Mouse (Mus musculus): ENCODE results near the gene Gpr157. TPM values are rescaled to one million over a fixed set of nuclear protein-coding genes. Genes with fewer than 3 reads are reported as not detected.
A peak's percentile ranks its signal among the peaks of the same experiment; 100 is the strongest.

The Gpr157 gene
- polyA plus RNA-seq, 1 experiment from 2014 or later: 0.16 TPM

DNA sequence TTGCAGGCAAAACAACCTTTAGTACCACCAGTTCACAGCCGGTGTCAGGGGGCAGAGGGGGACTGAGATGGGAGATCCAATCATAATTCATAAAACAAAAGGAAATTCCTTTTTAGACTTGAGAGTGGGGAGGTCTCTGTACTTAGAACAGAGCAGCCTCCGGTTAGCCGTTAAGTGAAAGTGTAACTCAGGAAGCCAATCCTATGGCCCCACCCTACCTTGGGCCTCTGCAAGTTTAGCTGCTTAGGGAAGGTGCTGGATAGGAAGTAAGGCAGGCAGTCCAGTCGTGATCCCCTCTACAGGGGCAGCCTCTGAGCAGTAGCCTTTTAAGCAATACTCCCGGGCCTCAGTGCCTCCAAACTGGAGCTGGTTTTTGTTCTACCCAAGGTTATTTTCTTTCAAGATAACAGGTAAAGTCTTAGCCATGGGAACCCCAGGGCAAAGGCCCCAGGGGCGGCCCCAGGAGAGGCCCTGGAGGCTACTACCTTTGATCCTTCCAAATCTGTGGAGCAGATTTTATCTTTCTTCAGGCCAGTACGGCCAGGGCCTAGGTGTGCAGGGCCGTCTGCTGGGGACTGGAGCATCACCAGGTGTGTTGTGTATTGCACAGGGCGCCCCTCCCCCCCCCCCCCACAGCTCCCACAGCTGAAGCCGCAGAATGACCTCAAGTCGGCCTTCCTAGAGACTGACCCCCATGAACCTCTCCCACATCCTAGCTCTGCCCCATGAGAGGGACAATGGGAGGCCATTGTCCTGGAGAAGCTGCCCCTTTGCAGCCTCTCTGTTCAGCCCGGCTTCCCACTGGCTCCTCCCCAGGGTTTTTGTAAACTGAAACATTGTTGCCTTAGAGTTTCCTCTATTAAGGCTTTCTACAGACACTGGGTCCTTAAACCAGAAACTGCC, 6.6 kb downstream of the Gpr157 start:
- H3K4me3 ChIP-seq (ENCODE audit: low read depth, low read length): no peak overlapping the region
- H3K9ac ChIP-seq (replicated peaks; ENCODE audit: low read depth, low read length): no peak overlapping the region
- H3K36me3 ChIP-seq (ENCODE audit: control insufficient read depth, insufficient read depth, low read length): no peaks in the 10 kb centered on the region
- H3K27me3 ChIP-seq (ENCODE audit: control insufficient read depth, insufficient read depth, low read length): no peaks in the 10 kb centered on the region
- WGBS: 21% methylated on average over 12 of the region's 12 CpGs
- no peaks in the 10 kb centered on the region for H3K9me3 ChIP-seq (ENCODE audit: control insufficient read depth, low read length)
- no peak for ATAC-seq (ENCODE audit: low read depth)
- H3K4me1 ChIP-seq (ENCODE audit: control insufficient read depth, insufficient read depth, low read length): peaks cover 5% of the 10 kb centered on the region; the same call in 1 of the 2 replicates
- H3K27ac ChIP-seq (ENCODE audit: low read depth, low read length): no peak overlapping the region
- H3K4me2 ChIP-seq (ENCODE audit: low read depth, low read length): no peak overlapping the region

DNA sequence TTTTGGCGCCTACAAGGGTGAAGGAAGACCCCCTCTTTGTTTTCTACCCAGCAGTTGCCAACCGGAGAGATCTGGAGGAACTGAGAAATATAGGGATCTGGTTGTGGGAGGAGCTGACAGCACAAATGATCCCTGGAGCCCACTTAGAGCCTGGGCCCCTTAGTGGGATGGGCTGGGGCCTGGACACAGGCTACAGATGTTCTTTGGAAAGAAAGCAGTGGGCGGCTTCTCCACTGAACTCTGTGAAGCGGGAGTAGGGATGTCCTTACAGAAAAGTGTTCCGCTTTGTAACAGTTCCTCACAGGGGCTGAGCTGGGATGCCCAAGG, 7.3 kb downstream of the Gpr157 start:
- no peak for ATAC-seq (ENCODE audit: low read depth)
- H3K4me3 ChIP-seq (ENCODE audit: low read depth, low read length): no peak overlapping the region
- no peaks in the 10 kb centered on the region for H3K9me3 ChIP-seq (ENCODE audit: control insufficient read depth, low read length)
- H3K27me3 ChIP-seq (ENCODE audit: control insufficient read depth, insufficient read depth, low read length): no peaks in the 10 kb centered on the region
- peaks cover 5% of the 10 kb centered on the region; the same call in 1 of the 2 replicates for H3K4me1 ChIP-seq (ENCODE audit: control insufficient read depth, insufficient read depth, low read length)
- H3K4me2 ChIP-seq (ENCODE audit: low read depth, low read length): no peak overlapping the region
- 15% methylated on average over 5 of the region's 5 CpGs for WGBS
- no peak overlapping the region for H3K9ac ChIP-seq (replicated peaks; ENCODE audit: low read depth, low read length)
- no peaks in the 10 kb centered on the region for H3K36me3 ChIP-seq (ENCODE audit: control insufficient read depth, insufficient read depth, low read length)
- peak overlapping the region; percentile 10; the same call in 1 of the 2 replicates for H3K27ac ChIP-seq (ENCODE audit: low read depth, low read length)

DNA sequence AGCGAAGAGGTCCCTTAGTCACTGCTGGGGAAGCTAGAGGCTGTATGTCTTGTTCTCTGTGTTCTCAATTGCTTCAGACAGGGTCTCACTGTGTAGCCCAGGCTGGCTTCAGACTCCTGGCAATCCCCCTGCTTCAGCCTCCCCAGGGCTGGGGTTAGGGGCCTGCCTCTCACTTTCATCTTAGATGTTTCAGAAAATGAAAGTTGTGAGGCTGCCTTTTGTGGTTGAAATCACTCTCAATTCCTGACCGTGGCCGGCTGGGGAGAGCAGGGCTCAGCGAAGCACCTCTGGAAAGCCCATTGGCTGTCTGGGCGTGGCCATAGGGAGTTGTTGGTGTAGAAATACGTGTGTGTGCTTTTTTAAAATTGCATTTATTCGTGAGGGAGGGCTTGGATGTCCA, 9.1 kb downstream of the Gpr157 start:
- no peak overlapping the region for H3K4me3 ChIP-seq (ENCODE audit: low read depth, low read length)
- no peak overlapping the region for H3K9ac ChIP-seq (replicated peaks; ENCODE audit: low read depth, low read length)
- no peaks in the 10 kb centered on the region for H3K27me3 ChIP-seq (ENCODE audit: control insufficient read depth, insufficient read depth, low read length)
- ATAC-seq (ENCODE audit: low read depth): no peak
- H3K4me1 ChIP-seq (ENCODE audit: control insufficient read depth, insufficient read depth, low read length): peaks cover 5% of the 10 kb centered on the region; the same call in 1 of the 2 replicates
- no peaks in the 10 kb centered on the region for H3K36me3 ChIP-seq (ENCODE audit: control insufficient read depth, insufficient read depth, low read length)
- H3K27ac ChIP-seq (ENCODE audit: low read depth, low read length): no peak overlapping the region
- WGBS: 81% methylated on average over 7 of the region's 7 CpGs
- no peak overlapping the region for H3K4me2 ChIP-seq (ENCODE audit: low read depth, low read length)
- no peaks in the 10 kb centered on the region for H3K9me3 ChIP-seq (ENCODE audit: control insufficient read depth, low read length)

DNA sequence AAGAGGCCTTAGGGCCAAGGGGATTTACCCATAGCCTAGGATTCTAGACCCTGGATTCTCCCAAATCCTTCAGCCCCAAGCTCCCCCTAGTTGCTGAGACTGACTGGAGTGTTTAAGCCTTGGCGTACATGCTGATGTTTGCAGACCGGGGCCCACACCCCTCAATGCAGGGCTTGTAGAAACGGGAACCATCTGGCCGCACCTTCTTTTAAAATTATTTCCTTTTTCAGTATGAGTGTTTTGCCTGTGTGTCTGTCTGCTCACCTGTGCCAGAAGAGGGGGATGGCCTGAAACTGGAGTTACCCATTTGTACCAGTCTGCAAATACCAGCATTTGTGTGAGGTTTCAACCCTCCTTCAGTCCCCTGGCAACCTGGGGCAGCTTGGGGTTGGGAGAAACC, 10.7 kb downstream of the Gpr157 start:
- Histone ChIP-seq H3K36me3 (ENCODE audit: control insufficient read depth, insufficient read depth, low read length) (no peaks in the 10 kb centered on the region), H3K4me2 (ENCODE audit: low read depth, low read length) (no peak overlapping the region), H3K27me3 (ENCODE audit: control insufficient read depth, insufficient read depth, low read length) (no peaks in the 10 kb centered on the region), H3K4me1 (ENCODE audit: control insufficient read depth, insufficient read depth, low read length) (peaks cover 5% of the 10 kb centered on the region; the same call in 1 of the 2 replicates), H3K9ac (replicated peaks; ENCODE audit: low read depth, low read length) (no peak overlapping the region), H3K9me3 (ENCODE audit: control insufficient read depth, low read length) (no peaks in the 10 kb centered on the region), H3K27ac (ENCODE audit: low read depth, low read length) (no peak overlapping the region), H3K4me3 (ENCODE audit: low read depth, low read length) (no peak overlapping the region)
- ATAC-seq (ENCODE audit: low read depth): no peak
- 96% methylated on average over 4 of the region's 4 CpGs for WGBS

DNA sequence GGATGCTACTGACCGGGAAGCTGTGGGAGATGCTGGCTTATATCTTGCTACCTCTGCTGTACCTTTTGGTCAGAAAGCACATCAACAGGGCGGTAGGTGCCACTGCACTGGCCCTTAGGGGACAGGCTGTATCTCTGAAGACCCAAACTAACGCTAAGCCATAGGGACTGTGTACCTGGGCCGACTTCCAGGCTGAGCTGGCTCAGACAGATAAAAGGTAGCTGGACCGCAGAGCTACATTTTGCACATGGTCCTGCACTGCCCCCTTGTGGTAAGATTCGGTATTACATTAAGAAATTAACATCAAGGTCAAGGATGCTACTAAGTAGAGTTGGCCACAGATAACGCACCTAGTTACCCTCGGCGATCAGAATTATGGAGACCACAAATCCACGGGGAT, 11.7 kb downstream of the Gpr157 start:
- Histone ChIP-seq H3K9me3 (ENCODE audit: control insufficient read depth, low read length) (no peaks in the 10 kb centered on the region), H3K4me3 (ENCODE audit: low read depth, low read length) (no peak overlapping the region), H3K27ac (ENCODE audit: low read depth, low read length) (no peak overlapping the region), H3K36me3 (ENCODE audit: control insufficient read depth, insufficient read depth, low read length) (no peaks in the 10 kb centered on the region), H3K4me2 (ENCODE audit: low read depth, low read length) (no peak overlapping the region), H3K4me1 (ENCODE audit: control insufficient read depth, insufficient read depth, low read length) (peaks cover 5% of the 10 kb centered on the region; the same call in 1 of the 2 replicates), H3K27me3 (ENCODE audit: control insufficient read depth, insufficient read depth, low read length) (no peaks in the 10 kb centered on the region), H3K9ac (replicated peaks; ENCODE audit: low read depth, low read length) (no peak overlapping the region)
- WGBS: 22% methylated on average over 10 of the region's 10 CpGs
- no peak; the same call in 1 of the 2 replicates for ATAC-seq (ENCODE audit: low read depth)

DNA sequence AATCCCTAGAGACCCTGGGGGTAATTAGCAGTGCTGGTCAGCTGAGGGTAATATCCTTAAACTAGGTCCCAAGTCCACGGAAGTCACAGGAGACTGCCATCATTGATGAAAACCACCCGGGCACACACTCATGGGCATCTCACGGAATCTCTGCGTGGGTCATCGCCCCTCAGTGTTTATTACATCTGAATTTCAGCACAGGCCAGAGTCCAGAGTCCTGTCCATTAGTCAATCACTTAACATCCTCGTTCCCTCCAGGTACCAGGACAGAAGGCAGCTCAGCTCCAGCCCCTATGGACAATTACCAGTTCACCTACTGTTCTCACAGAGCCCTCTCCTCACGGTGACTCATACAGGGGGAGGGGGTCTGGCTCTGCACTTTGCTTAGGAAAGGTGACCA, 15.7 kb downstream of the Gpr157 start:
- H3K9ac ChIP-seq (replicated peaks; ENCODE audit: low read depth, low read length): no peak overlapping the region
- no peak for ATAC-seq (ENCODE audit: low read depth)

DNA sequence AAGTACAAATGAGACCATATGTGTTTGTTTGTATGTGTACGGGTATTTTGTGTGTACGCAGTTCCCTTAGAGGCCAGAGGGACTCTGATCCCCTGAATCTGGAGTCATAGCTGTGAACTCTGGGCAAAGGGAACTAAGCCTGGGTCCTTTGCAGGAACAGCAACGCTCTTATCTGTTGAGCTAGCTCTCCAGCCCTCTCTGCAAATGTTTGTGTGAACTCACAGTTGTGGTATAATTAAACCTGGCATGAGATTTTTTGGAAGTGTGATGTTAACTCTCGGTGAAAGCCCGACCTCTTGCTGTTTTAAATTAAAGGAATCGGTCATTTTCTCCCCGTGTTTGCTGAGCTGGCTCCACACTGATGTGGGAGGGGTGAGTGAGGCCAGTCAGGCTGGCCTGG, 18.5 kb downstream of the Gpr157 start:
- H3K27me3 ChIP-seq (ENCODE audit: control insufficient read depth, insufficient read depth, low read length): no peaks in the 10 kb centered on the region
- H3K4me2 ChIP-seq (ENCODE audit: low read depth, low read length): no peak overlapping the region
- H3K9me3 ChIP-seq (ENCODE audit: control insufficient read depth, low read length): no peaks in the 10 kb centered on the region
- H3K36me3 ChIP-seq (ENCODE audit: control insufficient read depth, insufficient read depth, low read length): no peaks in the 10 kb centered on the region
- no peak overlapping the region for H3K27ac ChIP-seq (ENCODE audit: low read depth, low read length)
- no peak overlapping the region for H3K9ac ChIP-seq (replicated peaks; ENCODE audit: low read depth, low read length)
- no peak for ATAC-seq (ENCODE audit: low read depth)
- no peaks in the 10 kb centered on the region for H3K4me1 ChIP-seq (ENCODE audit: control insufficient read depth, insufficient read depth, low read length)
- 69% methylated on average over 7 of the region's 7 CpGs for WGBS
- H3K4me3 ChIP-seq (ENCODE audit: low read depth, low read length): no peak overlapping the region

More for the DNA sequence above, 15.7 kb downstream of the Gpr157 start:
- no peaks in the 10 kb centered on the region for H3K36me3 ChIP-seq (ENCODE audit: control insufficient read depth, insufficient read depth, low read length)
- no peak overlapping the region for H3K27ac ChIP-seq (ENCODE audit: low read depth, low read length)
- H3K4me1 ChIP-seq (ENCODE audit: control insufficient read depth, insufficient read depth, low read length): no peaks in the 10 kb centered on the region
- H3K27me3 ChIP-seq (ENCODE audit: control insufficient read depth, insufficient read depth, low read length): no peaks in the 10 kb centered on the region
- H3K9me3 ChIP-seq (ENCODE audit: control insufficient read depth, low read length): no peaks in the 10 kb centered on the region
- H3K4me3 ChIP-seq (ENCODE audit: low read depth, low read length): no peak overlapping the region
- 93% methylated on average over 7 of the region's 7 CpGs for WGBS
- no peak overlapping the region for H3K4me2 ChIP-seq (ENCODE audit: low read depth, low read length)

DNA sequence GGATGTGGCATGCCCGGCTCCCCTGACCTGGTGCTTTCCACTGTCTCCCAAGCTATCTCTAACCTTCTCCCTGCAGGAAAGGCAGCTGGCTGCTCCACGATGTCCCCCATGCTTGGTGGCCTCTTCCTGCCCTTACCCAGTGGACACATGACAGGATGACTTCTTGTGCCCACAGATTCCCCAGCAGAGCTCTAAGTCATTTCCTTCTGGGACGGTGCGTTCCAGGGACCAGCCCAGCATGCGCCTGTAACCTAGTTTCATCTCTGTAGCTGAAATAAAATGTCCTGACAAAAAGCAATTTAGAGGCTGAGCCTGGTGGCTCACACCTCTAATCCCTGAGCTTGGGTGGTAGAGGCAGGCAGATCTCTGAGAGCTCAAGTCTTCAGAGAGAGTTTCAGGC, 19.5 kb downstream of the Gpr157 start:
- no peaks in the 10 kb centered on the region for H3K27me3 ChIP-seq (ENCODE audit: control insufficient read depth, insufficient read depth, low read length)
- WGBS: 81% methylated on average over 5 of the region's 5 CpGs
- no peak for ATAC-seq (ENCODE audit: low read depth)
- no peaks in the 10 kb centered on the region for H3K9me3 ChIP-seq (ENCODE audit: control insufficient read depth, low read length)
- H3K4me3 ChIP-seq (ENCODE audit: low read depth, low read length): no peak overlapping the region
- H3K4me2 ChIP-seq (ENCODE audit: low read depth, low read length): no peak overlapping the region
- no peak overlapping the region for H3K9ac ChIP-seq (replicated peaks; ENCODE audit: low read depth, low read length)
- no peaks in the 10 kb centered on the region for H3K4me1 ChIP-seq (ENCODE audit: control insufficient read depth, insufficient read depth, low read length)
- no peaks in the 10 kb centered on the region for H3K36me3 ChIP-seq (ENCODE audit: control insufficient read depth, insufficient read depth, low read length)
- H3K27ac ChIP-seq (ENCODE audit: low read depth, low read length): no peak overlapping the region

DNA sequence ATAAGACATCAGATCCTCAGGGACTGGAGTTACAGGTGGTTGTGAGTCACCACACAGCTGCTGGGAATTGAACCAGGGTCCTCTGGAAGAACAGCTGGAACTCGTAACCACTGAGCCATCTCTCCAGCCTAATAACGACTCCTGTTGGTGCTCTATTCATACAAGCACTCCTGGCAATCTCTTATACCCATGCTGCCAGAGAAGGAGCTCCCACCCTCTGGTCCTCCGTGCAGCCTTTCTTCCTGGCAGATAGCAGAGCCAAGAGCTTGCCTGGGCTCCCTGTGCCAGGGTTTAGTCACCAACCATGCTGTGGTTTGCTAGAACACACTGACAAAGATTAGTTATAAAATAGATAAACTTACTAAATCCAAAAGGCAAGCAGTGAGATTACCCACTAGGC, 22.5 kb downstream of the Gpr157 start:
- no peaks in the 10 kb centered on the region for H3K9me3 ChIP-seq (ENCODE audit: control insufficient read depth, low read length)
- no peak overlapping the region for H3K9ac ChIP-seq (replicated peaks; ENCODE audit: low read depth, low read length)
- H3K4me2 ChIP-seq (ENCODE audit: low read depth, low read length): no peak overlapping the region
- no peak for ATAC-seq (ENCODE audit: low read depth)
- H3K27me3 ChIP-seq (ENCODE audit: control insufficient read depth, insufficient read depth, low read length): no peaks in the 10 kb centered on the region
- no peak overlapping the region for H3K27ac ChIP-seq (ENCODE audit: low read depth, low read length)
- no peaks in the 10 kb centered on the region for H3K36me3 ChIP-seq (ENCODE audit: control insufficient read depth, insufficient read depth, low read length)
- no peaks in the 10 kb centered on the region for H3K4me1 ChIP-seq (ENCODE audit: control insufficient read depth, insufficient read depth, low read length)
- no peak overlapping the region for H3K4me3 ChIP-seq (ENCODE audit: low read depth, low read length)
- 61% methylated on average over 3 of the region's 3 CpGs for WGBS
